Mouse (Mus musculus) mature B cell (primary cell): ENCODE measurements around the gene Ntrk2.

Source experiments
- in situ Hi-C: fragments of 300-500 bp; cut with MboI; formaldehyde crosslinking; loops from 2 replicates; pipeline ENCODE4 v1.14.3; 2019

Gene Ntrk2

DNA sequence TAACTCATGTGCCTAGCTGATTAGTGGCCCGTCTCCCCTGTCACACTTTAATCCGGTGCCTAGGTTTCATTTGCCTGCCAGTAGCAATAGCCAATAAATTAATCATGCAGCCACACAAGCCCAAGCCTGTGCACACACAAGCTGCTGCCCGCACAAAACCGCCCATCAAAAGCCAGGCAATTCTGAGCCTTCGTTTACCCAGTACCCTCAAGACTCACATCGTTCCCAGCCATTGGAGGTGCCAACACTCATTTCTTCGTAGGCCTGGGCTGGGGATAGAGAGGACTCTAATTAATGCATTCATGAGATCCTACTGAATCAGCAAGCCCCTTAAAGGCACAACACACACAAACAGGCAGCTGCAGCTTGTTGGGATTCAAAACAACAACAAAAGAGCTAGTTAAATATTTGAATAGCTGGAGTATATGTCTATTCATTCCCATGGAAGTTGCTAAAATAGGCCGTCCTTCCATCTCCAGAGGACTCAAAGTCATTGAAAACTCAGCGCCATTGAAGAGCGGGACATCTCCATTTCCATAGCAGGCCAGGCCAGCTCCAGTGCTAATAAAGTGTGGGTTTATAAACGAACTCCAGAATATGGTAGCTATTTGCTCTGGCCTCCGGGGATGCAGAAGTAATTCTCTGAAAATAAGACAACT is 158.5 kb downstream of the Ntrk2 start:
- in situ Hi-C loops, result no loop called here

DNA sequence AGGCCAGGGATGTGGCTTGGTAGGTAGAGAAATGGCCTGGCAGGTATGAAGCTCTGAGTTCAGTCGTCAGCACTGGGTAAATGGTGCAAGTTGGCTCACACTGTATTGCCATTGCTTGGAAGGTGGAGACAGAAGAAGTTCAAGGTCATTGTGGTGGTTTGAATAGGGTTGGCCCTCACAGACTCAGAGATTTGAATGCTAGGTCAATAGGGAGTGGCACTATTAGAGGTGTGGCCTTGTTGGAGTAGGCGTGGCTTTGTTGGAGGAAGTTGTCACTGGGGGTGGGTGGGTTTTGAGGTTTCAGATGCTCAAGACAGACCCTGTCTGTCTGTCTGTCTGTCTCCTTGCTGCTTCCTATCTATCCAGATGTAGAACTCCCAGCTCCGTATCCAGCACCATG is 159.5 kb downstream of the Ntrk2 start:
- in situ Hi-C loops, result no loop called here

DNA sequence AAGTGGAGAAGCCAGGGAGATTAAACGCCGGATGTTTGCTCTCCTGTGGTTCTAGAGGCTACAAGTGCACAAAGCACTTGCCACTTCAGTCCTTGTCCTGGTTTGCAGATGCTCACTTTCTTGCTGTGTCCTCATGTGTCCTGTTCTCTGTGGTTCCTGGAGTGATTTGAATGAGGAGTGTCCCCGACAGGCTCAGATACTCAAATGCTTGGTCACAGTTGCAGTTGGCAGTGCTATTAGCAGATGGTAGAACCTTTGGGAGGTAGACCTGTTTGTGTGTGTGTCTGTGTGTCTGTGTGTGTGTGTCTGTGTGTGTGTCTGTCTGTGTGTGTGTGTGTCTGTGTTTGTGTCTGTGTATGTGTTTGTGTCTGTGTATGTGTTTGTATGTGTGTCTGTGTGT is 160.1 kb downstream of the Ntrk2 start:
- in situ Hi-C loops, result no loop called here

DNA sequence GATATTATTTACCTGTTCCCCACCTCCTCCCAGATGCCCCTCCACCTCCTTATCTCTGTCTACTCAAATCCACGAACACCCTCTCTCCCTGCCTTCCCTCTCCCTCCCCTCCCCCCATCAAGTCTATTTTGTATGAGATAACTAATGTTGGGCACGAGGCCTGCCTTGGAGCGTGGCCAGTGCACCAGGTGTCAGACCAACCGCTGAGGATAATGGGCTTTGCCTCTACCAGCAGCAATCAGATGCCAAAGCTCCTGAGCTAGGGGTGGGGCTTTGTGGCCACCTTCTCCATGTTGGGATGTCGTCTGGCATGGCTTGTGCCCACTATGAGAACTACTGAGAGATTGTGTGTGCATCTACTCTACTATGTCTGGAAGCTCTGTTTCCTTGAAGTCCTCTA is 161.8 kb downstream of the Ntrk2 start:
- in situ Hi-C loops, result no loop called here

DNA sequence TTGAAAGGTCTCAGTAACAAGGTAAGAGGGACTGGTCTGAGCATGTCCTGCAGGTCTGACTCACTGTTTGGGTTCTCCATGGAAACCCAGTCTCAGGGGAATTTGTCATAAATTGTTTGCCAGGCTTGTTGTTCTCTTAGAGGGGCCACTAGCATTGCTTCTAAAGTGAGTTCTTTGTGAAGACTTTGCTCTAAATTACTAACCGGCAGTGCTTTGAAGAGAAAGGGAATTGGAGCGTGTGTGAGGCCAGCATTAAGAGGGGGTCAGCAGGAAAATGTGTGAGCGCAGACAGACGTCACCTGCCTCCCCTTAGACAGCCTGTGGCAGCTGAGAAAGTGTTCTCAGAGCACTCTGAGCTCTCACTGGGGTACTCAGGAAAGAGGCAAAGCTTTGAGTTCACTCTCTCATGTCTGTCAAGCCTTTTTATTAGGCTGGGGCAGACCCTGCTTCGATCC is 165.1 kb downstream of the Ntrk2 start:
- in situ Hi-C loops, result no loop called here

DNA sequence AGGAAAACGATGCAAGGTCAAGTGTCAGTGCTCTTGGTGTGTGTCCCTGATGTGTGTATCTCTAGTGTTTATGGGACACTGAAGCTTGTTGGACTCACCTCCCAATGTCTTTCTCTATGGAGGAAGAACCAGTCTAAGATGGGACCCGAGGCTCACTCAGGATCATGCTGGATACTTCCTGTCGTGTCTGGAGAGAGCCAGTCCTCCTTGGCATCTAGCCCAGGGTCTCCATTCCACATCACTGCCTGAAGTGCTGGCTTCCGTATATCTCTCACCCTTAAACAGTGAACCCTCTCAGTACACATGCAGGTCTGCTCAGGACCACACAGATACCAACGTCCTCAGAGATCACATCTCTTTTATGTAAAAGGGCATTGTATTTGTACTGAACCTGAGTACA is 166.1 kb downstream of the Ntrk2 start:
- in situ Hi-C loops, result no loop called here

DNA sequence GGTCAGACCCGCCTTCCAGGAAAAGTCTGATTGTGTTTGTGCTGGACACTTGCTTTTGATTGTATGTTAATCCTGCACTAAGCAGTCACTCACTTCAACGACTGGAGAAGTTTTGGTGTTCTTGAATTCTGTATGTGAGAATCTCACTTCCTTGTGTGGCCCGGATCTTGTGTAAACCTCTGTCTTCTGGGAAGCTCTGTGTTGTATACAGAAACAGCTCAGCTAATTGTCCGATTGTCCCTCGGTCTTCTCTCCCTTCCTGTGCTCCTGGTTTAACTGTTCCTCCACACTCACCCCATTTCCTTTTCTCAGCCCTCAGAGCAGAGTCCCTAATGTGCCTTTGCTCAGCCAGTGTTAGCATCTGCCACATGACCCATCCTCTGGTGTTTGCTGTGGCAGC is 190.1 kb downstream of the Ntrk2 start:
- in situ Hi-C loops, result no loop called here

DNA sequence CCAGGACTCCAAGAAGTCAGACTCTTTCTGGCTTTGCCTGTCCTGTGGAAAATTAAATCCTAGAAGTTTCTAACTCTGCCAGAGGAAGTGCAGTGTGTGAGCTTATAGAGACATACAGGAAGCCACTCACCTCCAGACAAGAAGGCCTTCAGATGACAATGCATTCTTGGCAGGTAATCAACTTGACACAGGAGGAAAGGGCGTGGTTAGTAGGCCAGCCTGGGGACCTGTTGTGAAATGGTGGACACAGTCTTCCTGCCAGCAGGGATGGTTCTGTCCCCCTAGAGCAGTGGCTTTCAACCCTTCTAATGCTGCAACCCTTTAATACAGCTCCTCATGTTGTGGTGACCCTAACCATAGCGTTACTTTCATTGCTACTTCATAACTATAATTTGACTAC is 191.4 kb downstream of the Ntrk2 start:
- in situ Hi-C loops, result no loop called here

DNA sequence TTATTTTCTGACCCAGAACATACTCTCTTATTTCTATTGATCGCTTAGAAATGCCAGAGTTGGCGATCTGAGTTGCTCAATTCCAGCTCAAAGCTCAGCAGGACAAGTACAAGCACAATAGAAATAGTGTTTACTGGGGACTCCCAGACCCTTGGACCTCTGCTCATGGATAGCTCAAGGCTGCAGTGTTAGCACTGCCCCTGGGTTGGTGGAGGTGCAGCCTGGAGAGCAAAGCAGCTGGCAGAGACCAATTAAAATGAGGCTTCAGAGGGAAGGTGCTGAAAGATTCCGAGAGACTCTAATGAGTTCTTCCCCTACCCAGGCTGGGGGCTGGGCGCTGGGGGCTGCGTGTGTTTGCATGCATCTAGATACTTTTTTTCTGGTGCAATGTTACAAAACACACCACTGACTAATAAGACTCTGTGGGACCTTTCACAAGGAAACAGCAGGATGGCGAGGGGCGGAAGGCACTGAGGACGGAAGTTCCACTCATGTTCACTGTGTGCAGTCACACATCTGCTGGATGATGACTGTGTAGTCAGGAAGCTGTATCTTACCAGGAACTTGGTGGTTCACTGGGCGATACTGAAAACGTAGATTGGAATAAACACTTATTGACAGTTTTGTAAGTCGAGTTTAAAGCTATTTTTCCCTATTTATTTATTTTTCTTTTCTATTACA is 193.1 kb downstream of the Ntrk2 start:
- in situ Hi-C loops, result no loop called here

DNA sequence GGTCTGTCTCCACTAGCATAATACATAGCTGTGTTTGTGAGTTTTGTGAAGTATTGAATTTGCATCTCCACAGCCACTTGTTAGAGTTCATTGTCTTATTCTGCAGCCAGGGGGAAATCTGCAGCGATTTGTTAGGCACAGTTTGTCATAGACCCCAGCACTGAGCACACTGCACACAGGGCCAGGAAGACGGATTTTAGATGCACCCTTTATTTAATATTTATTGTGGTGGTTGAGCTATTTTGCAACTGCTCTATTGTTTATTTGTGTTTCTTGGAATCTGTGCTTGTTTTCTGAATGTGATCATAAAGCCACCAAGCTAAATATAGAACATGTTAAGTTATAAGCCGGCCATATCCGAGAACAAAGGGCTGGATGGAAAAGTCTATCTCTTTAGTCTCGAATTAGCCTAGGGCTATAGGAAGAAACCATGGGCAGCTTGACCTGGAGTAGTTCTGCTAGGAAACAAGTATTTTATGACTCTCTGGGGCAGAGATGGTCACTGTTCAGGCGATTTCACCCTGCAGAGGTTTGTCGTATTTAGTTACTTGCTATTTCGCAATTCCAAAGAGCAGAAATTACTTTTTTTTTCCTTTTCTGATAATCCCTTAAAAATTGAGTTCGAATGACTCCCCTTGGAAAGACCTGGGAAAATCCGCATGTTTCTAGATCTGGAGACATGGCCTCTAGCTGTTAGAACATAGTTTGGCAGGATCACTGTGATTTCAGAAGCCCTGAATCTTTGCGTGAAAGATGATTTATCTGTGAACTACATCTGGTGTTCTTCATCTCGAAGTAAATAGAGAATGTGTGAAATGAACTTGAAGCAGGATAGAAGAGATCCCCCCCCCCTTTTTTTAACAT is 196.8 kb downstream of the Ntrk2 start:
- in situ Hi-C loops, result no loop called here

DNA sequence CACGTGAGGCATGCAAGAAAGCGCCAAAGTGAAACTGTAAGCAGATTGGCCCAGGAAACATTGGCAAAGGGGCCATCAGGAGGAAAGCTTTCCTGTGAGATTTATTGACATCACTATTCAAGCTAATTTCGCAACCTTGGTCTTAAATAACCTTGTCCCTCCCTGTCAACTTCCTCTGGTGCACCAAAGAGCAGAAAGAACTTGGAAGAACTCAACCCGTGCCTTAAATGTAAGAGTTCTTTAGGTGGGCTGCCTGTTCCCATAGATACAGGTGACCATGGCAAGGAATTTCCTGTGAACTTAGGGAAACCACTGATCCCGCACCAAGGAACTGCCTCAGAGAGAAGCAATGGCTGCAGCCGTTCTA is 197.4 kb downstream of the Ntrk2 start:
- in situ Hi-C loops, result no loop called here

DNA sequence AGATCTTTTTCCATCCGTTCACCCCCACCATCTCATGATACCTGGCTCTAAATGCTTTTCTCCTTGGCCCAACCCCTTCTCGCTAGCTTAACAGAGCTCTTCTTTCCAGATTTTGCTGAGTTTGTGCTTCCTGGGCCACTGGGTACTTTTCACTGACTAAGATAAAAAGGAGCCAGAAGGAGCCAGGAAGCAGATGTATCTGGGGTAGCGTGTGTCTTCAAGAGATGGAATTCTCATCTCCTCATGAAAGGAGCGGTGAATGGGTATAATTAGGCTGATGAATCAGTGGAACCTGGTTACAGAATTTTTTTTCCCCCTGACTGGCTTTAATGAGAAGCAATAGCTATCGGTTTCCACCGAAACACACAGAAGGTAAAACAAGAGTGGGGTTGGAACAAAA is 198.2 kb downstream of the Ntrk2 start:
- in situ Hi-C loops, result no loop called here

DNA sequence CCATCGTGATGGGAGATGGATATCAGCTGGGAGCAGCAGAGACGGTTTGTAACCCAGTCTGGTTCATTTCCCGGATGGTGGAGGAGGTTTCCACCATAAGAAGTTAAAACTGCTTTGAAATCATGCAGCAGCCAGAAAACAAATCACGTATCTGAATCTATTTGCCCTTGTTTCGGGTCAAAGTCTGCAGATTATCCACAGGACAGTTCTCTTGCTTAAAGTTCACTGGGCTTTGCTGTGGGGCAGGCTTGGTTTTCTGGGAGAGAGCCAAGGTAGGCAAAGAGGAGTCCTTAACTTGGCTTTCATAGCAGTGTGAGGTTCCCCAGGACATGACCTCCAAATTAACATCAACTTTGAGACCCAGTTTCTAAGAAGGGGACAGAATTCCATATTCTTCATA is 203.5 kb downstream of the Ntrk2 start:
- in situ Hi-C loops, result no loop called here

DNA sequence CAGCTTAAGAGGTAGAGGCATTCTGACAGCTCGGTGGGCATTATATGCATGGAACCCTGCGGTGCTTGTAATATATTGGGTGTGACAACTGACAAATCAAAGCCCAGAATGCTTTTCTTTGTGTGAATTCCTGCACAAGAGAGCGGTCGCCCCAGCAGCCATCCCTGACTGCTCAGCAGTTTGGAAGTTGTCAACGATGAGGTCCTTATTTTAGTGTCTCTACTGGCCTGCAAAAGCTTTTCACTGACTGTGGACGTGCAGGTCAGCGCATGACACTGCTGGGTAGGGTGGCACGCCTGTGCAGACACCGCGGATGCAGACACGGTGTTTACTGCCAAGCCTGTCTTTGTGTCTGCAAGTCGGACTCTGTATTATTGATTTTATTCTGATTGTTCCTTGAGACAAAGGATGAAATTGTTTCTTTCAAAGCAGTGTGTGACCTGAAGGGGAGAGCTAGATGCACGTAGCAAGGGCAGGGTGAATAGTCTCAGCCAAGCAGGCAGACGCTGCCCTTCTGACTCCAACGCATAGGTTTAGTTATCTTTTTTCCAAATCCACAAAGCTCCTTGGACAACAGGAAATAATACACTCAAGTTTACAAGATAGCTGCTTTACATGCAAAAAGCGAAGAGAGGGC is 204.6 kb downstream of the Ntrk2 start:
- in situ Hi-C loops, result no loop called here

DNA sequence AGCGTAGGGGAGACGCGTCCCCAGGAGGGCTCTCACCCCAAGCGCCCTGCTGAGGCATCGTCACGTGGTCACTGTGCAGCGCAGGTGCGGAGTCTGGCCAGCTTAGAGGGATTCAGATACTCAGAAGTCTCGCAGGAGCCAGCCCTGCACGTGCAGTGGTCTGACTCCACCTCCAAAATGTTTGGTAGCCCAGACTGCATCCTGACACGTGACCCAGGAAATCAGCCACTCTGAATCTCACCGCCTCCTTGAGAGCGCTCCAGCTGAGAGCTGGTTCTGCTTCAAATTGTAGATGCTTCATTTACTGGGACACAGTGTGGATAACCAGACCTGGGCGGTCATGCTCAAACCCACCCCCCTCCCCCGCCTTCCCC is 205.1 kb downstream of the Ntrk2 start:
- in situ Hi-C loops, result no loop called here

DNA sequence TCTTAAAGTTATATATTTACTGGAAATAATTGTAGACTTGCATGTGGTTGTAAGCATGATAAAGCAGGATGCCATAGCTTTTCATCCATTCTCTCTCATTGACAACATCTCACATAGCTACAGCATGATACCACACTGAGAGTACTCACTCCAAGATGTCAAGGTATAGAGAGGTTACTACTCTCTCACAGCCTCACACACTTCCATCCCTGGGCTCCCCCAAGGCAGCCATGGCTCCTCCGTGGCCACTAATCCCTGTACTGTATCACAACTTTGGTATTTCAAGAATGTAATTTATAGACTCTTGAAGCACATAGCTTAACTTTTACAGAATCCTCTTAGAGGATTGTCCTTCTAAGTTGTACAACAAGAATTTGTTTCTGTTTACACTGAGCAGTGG is 209.0 kb downstream of the Ntrk2 start:
- in situ Hi-C loops, result no loop called here

DNA sequence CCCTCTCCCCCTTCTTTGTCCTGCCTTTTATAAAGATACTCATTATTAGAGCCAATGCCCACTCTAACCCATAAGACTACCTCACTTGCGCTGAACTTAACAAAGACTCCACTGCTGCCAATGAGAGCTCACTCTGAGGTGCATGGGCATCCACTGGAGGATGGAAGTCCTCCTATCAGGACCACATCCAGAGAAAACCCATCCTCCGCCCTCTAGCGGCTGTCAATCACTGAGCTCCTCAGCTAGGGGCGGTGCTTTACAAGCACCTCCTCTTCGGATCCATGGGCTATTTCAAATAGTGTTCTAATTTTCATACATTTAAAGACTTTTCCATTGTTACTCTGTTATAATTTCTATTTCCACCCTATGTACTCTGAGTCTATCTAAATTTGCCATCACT is 210.8 kb downstream of the Ntrk2 start:
- in situ Hi-C loops, result no loop called here

DNA sequence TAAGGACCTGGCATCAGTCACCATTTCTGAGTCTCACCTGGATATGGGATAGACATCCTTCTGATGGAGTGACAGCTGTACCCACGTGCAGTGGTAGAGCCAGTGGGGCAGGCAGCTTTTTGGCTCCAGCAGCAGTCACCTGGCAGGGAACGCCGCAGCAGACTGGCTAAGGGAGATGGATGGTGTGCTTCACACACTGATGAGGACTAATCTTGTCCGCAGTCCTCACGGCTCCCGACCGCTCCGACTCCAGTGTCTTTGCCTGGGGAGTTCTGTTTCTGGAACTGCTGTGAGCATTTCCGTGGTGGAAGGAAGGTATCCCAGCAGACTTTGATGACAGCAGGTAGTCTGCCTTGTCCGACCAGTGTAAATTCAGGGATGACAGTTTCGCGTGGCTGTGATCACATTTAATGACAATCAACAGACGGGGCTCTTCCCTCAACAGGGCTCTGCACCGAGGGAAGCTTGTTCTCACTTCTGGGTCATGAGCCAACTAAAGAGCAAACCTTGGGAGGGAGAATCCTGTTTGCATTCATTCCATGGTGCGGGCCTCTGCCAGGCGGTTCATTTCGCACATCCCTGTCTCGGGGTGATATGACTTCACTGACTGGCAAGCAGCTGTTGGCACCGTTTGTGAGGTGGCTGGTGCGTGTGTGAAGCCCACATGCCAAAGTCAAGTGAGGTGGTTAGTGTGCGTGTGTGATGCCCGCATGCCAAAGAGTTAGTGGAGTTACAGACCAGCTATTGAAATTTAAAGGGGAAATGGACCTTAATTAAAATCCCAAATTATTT is 216.1 kb downstream of the Ntrk2 start:
- in situ Hi-C loops, result no loop called here

DNA sequence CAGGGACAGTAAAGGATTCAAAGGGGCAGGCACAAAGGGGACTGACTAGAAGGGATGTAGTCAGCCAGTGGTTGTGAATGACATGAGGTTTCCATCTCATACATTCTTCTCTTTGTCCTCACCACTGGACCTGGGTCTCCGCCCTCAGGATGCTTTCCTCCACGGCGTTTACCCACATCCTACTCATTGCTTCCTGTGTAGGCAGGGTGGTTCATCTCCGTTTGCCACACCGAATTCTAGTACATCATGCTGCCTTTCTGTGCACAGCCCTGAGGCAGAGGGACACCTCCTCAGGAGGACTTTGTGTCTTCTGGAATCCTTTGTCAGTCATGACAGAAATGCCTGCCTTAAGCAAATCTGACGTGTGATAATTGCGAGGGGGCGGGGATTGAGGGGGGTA is 219.3 kb downstream of the Ntrk2 start:
- in situ Hi-C loops, result no loop called here

DNA sequence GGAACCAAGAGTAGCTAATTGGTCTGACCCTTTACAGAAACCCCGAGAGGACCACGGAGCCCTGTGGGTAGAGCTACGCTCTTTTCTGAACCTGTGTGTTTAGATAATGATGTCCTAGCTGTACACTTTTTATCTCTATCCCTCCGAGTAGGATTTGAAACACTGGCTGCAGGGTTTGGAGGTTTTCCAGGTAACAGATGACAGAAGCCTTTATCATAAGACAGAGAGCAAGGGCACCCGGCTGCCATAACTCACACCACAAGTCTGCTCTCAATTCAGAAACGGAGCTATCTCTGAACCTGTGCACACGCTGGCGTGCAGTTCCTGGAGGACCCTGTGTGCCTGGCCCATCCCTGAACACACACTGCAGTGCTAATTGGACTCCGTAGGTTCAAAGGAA is 221.1 kb downstream of the Ntrk2 start:
- in situ Hi-C loops, result no loop called here

DNA sequence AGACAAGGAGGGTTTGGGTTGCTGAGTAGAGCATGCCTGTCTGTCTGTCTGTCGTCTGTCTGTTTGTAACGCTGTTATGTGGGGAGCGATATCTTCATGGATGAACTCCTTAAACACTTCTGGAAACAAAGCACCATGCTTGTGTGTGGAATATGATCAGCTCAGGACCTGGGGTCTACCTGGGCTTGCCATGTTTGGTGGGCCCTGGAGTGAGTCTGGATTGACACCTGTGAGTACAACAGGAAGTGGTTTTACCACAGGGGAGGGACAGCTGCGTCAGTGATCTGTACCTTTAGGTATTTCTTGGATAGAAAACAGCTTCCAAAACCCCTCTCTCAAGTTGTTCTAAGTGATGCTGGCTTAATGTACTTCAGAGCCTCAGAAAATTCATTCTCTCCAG is 222.2 kb downstream of the Ntrk2 start:
- in situ Hi-C loops, result no loop called here

DNA sequence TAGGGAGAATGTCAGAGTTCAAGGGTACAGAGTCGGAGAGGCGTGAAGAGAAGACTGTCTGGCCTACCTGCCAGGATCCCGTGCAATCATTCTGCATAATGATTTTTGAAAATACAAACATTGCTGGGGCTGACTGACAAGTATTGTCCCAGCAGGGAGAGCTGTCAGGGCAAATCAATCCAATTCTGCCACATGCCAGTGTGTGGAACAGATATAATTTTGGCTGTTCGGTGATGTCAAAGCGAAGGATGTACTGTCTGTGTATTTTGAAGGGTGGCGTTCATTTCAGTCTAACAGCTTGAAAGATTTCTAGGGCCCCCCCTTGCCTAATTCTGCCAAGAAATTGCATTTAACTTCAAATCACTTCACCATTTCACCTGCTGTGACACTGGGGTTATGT is 224.2 kb downstream of the Ntrk2 start:
- in situ Hi-C loops, result no loop called here
